Mouse (Mus musculus) neural tube, embryonic 10.5 days (tissue): Measurements from ENCODE around the gene Extl2.

Experiments used
- DNase-seq: peaks from one replicate; pipeline ENCODE4 v3.0.0-alpha.2; 2017; ENCODE audit warnings: low spot score; ENCODE audit errors: extremely low spot score

Gene Extl2

DNA sequence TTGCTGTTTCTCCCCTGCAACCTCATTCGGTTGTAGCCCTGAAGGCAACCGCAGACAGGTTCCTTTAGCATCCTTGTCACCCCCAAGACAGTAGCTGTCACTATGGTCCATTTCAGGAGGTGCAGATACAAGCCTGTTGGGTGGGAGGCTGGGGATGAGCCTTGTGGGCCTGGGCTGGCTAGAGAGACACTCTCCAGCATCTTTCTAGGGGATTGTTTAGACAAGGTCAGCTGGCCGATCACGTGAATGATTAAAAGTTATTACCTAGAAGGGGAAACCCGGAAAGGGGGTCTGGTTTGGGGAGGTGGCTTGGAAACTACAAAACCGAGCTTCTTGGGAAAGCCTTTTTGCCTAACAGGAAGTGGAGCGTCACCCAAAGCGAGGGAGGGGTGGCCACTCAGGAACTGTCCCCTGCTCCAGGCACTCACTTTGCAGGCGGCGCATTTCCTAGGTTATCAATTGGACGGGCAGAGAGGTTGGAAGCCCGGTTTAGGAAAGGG, 729 bp downstream of the Extl2 start:
- peak; percentile 79 for DNase-seq

DNA sequence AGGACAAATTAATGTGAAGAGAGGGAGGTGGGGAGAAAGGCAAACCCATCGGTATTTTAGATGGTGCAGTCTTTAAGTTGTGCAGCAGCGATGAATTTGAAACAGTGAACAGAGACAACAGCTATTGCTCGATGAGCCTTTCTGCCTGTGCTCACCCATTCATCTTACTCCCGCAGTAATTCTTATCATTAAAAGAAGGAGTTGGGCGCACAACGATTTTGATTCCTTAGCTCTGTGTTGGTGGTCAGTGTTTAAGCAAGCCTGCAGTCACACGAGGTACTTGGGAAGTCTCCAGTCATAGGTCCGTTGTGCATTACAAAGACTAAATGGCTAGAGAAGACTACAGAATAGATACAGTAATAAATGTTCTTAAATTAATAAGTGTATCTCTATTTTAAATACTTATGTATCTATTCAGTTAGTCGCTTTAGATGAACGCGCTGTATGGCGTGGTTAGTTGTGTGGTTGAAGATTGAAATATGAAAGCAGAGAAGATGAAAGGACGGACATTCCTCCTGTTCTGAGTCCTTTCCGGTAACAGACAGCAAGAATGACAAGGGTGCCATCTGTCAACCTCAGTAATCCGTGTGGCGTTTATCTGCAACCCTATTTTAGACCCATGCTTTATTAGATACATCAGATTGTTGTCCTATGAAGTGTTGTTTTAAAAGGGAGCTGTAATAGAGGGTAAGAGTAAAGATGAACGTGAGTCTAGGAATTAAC, 2.5 kb downstream of the Extl2 start:
- no peak for DNase-seq

DNA sequence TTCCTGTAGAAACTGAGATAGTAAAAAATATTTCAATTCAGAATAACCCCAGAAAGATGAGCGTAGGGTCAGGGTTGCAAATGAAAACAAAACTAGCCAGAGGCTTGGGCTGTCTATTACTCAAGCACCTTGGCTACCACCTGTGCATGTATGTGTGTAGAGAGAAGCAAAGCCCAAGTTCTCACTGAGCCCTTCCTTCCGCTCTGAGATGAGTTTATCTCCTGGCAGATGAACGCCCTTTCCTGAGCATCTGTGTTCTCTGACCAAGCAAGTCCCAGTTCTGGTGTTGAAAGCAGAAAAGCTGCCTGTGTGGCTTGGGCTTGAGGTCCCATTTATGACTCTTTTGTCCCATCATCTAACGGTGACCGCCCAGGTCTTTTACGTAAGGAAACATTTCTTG, 7.6 kb downstream of the Extl2 start:
- DNase-seq = no peak

DNA sequence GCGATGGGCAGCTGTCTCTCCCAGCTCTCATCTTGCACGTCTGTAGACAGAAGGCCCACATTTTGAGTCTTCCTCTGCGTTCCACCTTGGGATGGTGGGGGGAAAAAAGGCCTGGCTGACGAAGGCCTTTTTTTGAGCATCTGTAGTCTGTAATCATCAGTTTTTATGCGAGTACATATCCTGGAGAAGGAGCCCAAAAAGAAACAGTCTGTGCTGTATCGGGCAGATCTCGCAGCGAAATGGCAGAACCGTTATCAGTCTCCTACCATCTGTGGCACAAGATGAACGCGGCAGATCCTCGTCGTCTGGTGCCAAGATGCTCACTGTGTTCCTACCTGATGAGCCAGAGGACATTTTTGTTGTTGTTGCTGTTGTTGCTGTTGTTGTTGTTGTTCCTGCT, 8.9 kb downstream of the Extl2 start:
- no peak for DNase-seq

DNA sequence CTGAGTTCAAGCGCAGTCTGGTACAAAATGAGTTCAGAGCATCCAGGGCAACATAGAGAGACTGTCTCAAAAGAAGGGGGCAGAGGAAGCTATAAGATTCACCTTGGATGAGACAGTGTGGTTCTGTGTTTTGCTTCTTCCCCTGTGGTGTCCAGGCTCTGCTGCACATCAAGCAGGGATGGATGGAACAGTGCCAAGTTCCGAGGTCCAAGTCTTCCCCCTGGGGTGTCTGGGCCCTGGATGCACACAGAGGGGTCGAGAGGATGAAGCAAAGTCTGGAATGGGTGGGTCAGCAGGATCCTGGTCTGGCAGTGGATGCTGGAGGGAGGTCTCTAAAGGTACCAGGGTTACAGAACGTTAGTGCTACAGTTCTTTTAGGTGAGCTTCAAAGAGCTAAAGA, 11.3 kb downstream of the Extl2 start:
- DNase-seq = no peak

DNA sequence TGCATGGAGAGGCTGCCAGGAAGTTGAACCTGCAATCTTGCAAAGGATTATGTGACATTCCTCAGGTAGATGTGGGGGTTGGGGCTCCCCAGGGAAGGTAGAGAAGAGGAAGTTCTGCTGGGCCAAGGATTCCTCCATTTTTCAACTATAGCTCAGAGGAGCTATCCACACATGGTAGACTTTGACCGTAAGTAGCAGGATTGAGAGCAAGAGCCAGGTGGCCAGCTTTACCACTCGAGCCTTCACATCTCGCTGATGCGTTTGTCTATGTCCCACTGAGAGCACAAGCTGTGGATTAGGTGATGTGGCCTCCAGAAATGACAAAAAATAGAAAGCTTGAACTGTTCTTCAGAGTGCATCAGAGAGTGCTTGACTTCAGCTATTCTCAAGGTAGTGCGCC, 11.9 kb downstream of the Extl2 start:
- DNase-seq = no peak

DNA sequence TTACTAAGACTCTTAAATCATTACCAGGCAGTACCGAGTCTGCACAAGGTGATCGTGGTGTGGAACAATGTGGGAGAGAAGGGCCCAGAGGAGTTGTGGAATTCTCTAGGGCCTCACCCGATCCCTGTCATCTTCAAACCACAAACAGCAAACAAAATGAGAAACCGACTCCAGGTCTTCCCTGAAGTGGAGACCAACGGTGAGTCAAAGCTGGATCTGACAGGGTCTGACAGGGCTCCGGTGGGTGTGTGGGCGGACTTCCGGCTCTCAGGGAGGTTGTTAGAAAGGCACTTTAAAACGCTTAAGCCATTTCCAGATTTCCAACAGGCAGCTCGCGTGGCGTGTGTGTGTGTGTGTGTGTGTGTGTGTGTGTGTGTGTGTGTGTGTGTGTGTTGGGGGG, 17.0 kb downstream of the Extl2 start:
- DNase-seq = no peak

DNA sequence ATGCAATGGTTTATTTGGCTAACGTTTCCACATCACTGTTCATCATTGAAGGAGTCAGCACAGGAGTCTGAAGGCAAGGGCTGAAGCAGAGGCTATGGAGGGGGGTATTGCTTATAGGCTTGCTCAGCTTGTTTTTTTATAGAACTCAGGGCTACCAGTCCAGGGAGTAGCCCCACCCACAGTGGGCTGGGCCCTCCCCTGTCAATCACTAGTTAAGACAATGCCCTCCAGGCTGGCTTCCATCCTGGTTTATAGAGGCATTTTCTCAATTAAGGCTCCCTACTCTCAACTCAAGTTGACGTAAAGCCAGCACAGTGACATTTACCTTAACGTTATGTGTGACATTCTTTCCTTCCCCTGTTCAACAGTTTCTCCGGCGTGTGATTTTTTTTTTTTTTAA, 17.4 kb downstream of the Extl2 start:
- DNase-seq = no peak

DNA sequence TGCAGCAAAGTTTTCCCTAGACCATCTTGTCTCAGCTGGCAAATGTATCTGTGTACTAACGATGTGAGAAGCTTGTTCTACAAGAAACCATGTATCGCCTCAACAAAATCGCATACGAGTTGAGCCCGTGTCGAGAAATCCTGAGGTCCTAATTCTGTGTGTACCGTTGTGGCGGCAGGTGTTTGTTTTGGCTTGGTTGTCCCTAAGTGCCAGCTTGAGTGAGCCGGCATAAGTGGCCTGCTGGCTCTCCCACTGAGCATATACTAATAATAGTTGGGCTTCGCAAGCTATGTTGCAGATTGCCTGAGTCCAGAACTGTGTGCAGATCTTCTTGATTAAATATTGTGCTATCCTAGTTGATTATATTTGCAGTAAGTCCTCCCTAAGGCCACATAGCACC, 18.4 kb downstream of the Extl2 start:
- DNase-seq = no peak

DNA sequence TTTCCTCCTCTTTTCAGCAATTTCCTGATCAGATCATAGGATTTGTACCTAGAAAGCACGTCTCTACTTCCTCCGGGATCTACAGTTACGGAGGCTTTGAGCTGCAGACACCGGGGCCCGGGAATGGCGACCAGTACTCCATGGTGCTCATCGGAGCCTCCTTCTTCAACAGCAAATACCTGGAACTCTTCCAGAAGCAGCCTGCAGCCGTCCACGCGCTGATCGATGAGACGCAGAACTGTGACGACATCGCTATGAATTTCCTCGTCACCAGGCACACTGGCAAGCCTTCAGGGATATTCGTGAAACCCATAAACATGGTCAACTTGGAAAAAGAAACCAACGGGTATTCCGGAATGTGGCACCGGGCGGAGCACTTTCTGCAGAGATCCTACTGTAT, 19.7 kb downstream of the Extl2 start:
- no peak for DNase-seq

DNA sequence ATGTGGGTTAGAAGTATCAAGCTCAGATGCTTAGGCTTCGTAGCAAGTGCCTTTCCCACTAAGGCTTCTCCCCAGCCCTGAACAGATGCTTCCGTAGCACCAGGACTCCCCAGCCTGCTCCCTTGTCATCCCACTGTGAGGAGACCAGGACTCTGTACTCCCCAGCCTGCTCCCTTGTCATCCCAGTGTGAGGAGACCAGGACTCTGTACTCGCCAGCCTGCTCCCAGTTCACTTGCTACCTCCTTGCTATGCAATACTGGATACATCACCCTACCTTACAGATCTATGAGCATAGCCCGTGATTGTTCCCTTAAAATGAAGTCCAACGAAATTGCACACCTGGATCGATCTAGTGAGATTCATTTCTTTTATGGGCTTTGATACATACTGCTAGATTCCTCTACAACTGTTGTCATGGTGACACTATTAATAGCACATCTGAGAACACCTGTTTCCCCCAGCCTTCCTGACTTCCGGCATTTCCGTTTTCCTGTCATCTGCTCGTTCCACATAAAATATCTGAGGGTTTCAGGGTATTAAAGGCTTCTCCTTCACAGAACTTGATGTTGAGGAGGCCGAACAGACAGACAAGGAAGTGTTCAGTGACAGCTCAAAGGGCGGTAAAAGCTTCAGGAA, 23.0 kb downstream of the Extl2 start:
- no peak for DNase-seq

DNA sequence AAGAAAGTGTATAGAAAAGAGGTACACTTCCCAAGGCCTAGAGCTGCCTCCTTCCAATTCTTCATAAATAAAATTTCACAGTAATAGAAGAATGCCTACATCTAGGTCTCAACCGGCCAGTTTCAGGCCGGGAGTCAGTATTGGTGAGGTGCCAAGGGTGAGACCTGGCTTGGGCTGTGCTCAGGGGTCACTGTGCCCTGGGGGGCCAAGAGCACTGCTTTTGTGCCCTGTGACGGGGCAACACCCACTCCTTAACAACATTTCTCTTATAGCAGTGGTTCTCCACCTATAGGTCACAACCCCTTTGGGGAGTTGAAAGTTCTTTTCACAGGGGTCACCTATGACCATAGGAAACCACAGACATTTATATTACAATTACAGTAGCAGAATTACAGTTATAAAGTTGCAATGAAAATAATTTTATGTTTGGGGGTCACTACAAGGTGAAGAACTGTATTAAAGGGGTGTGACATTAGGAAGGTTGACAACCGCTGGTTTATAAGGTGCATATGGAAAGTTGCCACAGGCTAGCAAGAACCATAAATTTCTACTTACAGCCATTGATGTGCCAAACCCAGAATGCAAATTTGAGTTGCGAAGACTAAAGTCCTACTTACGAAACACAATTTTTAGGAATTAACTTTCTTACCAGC, 26.1 kb downstream of the Extl2 start:
- no peak for DNase-seq

DNA sequence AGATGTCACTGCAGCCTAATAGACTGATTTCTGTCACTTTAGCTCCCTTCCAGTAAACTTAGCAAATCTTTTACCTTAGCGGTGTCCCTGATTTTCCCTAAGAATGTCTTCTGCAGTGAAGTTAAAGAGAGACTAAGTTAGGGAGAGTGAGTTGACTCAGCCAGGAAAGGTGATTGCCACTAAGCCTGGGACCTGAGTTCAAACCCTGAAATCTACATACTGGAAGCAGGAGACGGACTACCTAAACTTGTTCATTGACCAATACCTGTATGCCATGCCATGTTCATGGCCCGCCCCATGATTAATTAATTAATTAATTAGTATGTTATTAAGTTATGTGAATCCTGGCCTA, 26.6 kb downstream of the Extl2 start:
- DNase-seq = peak; percentile 23

DNA sequence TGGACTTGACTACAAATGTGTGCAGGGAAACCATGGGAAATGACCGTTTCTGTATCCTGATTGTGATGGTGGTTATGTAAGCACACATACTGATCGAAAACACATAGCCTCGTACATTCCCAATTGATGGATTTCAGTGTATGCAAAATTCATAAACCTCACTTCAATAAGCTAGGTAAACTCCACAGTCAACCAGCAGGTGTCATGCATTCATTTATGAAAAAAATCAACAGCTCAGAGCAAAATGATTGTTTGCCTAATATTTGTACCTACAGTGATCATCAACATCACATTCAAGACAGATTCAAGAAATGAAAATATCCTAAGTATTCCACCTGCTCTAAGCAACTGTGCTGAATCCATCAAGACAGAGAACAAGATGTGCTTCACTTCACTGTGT, 33.5 kb downstream of the Extl2 start:
- no peak for DNase-seq

DNA sequence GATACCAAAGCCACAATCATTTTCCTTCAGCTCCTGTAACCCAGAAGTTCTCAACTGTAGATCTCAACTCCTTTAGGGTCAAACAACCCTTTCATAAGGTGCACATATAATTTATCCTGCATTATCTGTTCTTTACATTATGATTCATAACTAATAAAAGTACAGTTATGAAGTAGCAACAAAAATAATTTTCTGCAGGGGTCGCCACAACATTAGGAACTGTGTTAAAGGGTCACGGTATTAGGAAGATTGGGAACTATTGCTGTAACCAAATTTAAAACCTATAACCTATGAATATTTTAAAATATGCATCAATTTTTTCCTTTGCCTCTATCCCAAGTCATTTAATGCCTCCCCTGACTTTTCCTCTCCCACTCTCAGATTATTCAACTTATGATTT, 38.7 kb downstream of the Extl2 start:
- no peak for DNase-seq

DNA sequence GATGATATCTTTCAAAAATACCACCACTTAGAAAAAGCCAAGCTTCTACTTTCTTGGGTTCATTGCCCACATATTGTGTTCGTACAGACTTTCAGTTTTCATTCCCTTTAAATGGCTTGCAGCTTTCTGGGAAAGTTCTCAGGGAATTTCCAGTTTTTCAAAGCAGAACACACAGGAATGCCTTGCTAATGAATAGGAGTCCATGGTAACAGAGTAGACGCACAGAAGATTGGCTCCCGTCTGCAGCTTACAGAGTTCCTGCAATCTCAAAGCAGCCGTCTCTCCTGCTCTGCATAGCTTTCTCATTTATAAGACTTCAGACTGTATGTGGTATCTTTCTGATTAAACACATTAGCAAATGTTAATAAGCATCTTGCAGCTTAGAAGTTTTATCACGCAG, 39.8 kb downstream of the Extl2 start:
- DNase-seq = no peak

DNA sequence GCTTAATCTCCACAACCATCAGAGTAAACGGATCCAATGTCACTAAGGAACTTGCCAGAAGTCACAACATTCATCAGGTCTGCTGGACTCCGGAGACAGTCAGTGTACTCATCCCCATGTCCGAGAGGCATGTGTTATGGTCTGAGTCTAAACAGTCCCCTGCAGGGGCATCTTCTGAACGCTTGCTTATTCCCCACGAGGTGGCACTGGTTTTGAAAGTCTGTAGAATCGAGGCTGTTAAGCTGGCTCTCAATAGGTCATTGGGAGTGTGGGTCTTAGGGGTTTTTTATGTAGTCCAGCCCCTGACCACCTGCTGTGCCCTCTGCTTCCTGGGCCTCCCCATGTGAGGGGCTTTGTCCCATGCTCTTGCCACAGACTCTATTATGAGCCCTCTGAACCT, 49.8 kb downstream of the Extl2 start:
- DNase-seq = no peak

DNA sequence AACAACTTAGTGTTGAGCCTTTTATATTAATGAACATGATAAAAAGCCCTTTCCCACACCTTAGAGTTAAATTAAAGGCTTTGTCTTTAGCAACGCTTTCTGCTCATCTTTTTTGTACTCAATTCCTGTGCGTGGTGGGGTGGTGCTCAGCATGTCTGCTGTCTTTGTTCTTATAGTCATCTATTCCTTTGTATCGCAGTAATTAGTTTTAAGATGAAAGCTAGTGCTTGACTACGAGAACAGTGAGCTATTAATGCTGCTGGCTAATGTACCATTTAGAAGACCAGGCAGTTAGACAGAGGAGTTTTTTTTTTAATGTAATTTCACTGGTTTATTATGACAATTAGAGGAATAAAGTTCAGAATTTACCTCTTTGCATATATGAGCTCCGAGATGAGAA, 53.1 kb downstream of the Extl2 start:
- DNase-seq = no peak

DNA sequence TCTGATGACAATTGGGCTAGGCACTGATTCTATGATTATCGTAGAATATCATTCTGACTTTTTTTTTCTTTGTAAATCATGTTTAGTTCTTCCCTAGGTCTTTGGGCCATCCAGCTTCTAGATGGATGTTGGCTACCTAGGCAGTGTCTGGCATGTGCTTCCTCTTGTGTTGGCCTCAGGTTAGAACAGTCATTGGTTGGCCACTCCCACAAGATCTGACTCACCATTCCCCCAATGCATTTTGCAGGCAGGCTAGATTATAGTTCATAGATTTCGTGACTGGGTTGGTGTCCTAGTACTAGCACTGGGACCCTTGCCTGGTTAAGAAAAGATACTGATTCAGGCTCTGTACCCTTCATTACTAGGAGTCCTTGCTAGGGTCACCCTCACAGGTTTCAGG, 54.9 kb downstream of the Extl2 start:
- no peak for DNase-seq

DNA sequence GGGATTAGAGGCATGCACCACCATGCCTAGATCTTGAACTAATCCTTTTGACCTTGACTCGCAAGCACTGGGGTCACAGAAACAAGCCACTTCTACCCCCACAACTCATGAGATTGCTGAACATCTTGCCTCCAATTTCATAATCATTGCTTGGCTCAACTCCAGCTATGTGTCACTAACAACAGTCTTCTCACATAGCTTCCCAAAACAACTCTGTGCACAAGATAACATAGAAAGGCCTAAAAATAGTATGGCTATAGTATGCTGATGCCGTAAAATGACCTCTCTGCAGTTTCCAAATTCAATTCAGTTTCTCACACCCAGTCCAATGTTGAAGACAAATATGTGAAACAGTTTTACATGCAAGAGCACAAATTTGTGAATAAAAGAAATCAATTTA, 65.3 kb downstream of the Extl2 start:
- no peak for DNase-seq

DNA sequence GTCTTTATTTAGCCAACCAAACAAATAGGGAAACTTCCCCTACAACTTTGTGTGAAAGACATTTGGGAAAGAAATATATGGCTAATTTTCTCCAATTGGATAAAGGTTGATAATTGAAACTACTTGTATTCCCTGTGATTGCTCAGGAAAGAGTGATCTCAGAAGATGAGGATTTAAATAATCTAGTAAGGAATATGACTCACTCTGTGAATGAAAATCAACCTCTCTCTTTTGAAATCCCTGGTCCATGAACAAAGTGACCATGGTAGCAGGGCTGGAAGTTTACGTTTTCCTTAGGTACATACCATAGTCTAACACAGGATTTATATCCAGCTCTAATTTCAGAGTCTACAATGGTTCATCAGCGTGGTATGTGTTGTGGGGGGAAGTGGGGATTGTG, 69.5 kb downstream of the Extl2 start:
- DNase-seq = no peak

DNA sequence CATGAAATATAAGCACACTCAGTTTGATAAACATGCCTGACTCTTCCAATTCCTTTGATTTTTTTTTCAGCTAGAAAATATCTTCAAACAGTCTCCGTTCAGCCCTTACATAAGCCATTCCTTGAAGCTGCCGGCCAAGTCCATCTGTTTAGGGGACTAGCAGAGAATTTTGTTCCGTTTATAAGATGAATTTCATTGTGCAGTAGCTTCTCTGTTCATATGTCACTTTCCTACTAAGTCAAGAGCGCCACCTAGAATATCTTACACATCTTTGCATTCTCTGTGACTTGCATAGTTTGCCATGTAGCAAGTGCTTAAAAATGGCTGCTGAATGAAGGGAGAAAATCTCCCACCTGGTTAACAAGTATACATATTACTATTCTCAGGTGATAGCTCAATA, 71.2 kb downstream of the Extl2 start:
- DNase-seq = no peak
